Mouse (Mus musculus) ES-Bruce4 (cell line): ENCODE results near the gene Kank1. TPM values are rescaled to one million over a fixed set of nuclear protein-coding genes. Genes with fewer than 3 reads are reported as not detected.

Experiments
- H3K27ac ChIP-seq: 2 replicates; pipeline ENCODE4 v1.5.1; 2012; ENCODE audit warnings: low read length, inconsistent platforms; ENCODE audit not compliant: insufficient read depth
- H3K27me3 ChIP-seq: 2 replicates; pipeline ENCODE4 v1.6.1; 2012; ENCODE audit warnings: mild to moderate bottlenecking, low read length, inconsistent platforms; ENCODE audit not compliant: control insufficient read depth, poor library complexity, insufficient read depth, severe bottlenecking
- H3K36me3 ChIP-seq: 2 replicates; pipeline ENCODE4 v1.6.1; 2012; ENCODE audit warnings: inconsistent platforms, mild to moderate bottlenecking, low read length, moderate library complexity; ENCODE audit not compliant: control insufficient read depth, poor library complexity, insufficient read depth, severe bottlenecking
- H3K4me1 ChIP-seq: one replicate; pipeline ENCODE4 v1.8.1; 2011; ENCODE audit warnings: low read length; ENCODE audit not compliant: control insufficient read depth, insufficient read depth
- H3K4me3 ChIP-seq: 2 replicates; pipeline ENCODE4 v1.5.1; 2011; ENCODE audit warnings: low read depth, mild to moderate bottlenecking, low read length
- H3K9ac ChIP-seq: 2 replicates; pipeline ENCODE4 v1.6.1; 2012; ENCODE audit warnings: low read depth, mild to moderate bottlenecking, inconsistent platforms; ENCODE audit not compliant: poor library complexity, severe bottlenecking
- H3K9me3 ChIP-seq: replicated peaks from 2 replicates; pipeline ENCODE4 v1.6.1; 2012; ENCODE audit warnings: mild to moderate bottlenecking, low read length, inconsistent platforms; ENCODE audit not compliant: control insufficient read depth, poor library complexity, insufficient read depth, severe bottlenecking
- CTCF ChIP-seq: IDR thresholded peaks from one replicate; pipeline ENCODE4 v1.8.1; 2011; ENCODE audit warnings: low read depth, low read length
- EP300 ChIP-seq: IDR thresholded peaks from 2 replicates; pipeline ENCODE4 v1.6.1; 2011; ENCODE audit warnings: low read depth, low read length; ENCODE audit not compliant: insufficient read depth
- POLR2A ChIP-seq: IDR thresholded peaks from one replicate; pipeline ENCODE4 v1.8.1; 2011; ENCODE audit warnings: low read length; ENCODE audit not compliant: insufficient read depth
- polyA plus RNA-seq: library from polyadenylated mRNA; stranded (reverse); fragments of >200 nt; gene quantifications from 2 replicates; pipeline ENCODE4 v1.2.4, GENCODE M21; 2011; ENCODE audit warnings: low read depth; ENCODE audit not compliant: missing spikeins, insufficient read depth, insufficient read length

The Kank1 gene
- polyA plus RNA-seq, 1 experiment = 44.1 TPM

GRCm38 (mm10) chr19:25401521-25401920 lies 164.7 kb downstream of the Kank1 start:
- H3K4me3 ChIP-seq = no peak overlapping the region
- H3K36me3 ChIP-seq = no peaks in the 10 kb centered on the region
- H3K9ac ChIP-seq = no peak overlapping the region
- no peaks in the 10 kb centered on the region for H3K27me3 ChIP-seq
- H3K9me3 ChIP-seq = no peaks in the 10 kb centered on the region
- no peak for TF ChIP-seq CTCF
- TF ChIP-seq EP300 = no peak
- TF ChIP-seq POLR2A = no peak
- H3K4me1 ChIP-seq = peaks cover 5% of the 10 kb centered on the region
- no peak overlapping the region for H3K27ac ChIP-seq

GRCm38 (mm10) chr19:25404163-25404562 lies 167.4 kb downstream of the Kank1 start:
- Histone ChIP-seq H3K9ac (no peak overlapping the region), H3K27me3 (no peaks in the 10 kb centered on the region), H3K36me3 (no peaks in the 10 kb centered on the region), H3K27ac (no peak overlapping the region), H3K4me1 (peaks cover 6% of the 10 kb centered on the region), H3K9me3 (no peaks in the 10 kb centered on the region), H3K4me3 (no peak overlapping the region)
- TF ChIP-seq CTCF (no peak), EP300 (no peak), POLR2A (no peak)

- no peak for TF ChIP-seq EP300
- H3K36me3 ChIP-seq = no peaks in the 10 kb centered on the region
- H3K9ac ChIP-seq = no peak overlapping the region
- H3K9me3 ChIP-seq = no peaks in the 10 kb centered on the region
- no peaks in the 10 kb centered on the region for H3K27me3 ChIP-seq
- peaks cover 1% of the 10 kb centered on the region for H3K4me1 ChIP-seq
- H3K4me3 ChIP-seq = no peak overlapping the region
- no peak overlapping the region for H3K27ac ChIP-seq
Observed at GRCm38 (mm10) chr19:25405987-25406386, 169.2 kb downstream of the Kank1 start.

GRCm38 (mm10) chr19:25406481-25407184 lies 169.9 kb downstream of the Kank1 start:
- Histone ChIP-seq H3K4me3 (peak overlapping the region; percentile 50), H3K36me3 (no peaks in the 10 kb centered on the region), H3K9me3 (no peaks in the 10 kb centered on the region), H3K4me1 (peaks cover 1% of the 10 kb centered on the region), H3K27me3 (no peaks in the 10 kb centered on the region), H3K27ac (no peak overlapping the region), H3K9ac (peak overlapping the region; percentile 39)
- TF ChIP-seq POLR2A (no peak), CTCF (no peak), EP300 (no peak)

GRCm38 (mm10) chr19:25407185-25407886 lies 170.6 kb downstream of the Kank1 start:
- H3K36me3 ChIP-seq = no peaks in the 10 kb centered on the region
- no peaks in the 10 kb centered on the region for H3K27me3 ChIP-seq
- H3K4me1 ChIP-seq = peaks cover 1% of the 10 kb centered on the region
- peak overlapping the region; percentile 50 for H3K4me3 ChIP-seq
- no peaks in the 10 kb centered on the region for H3K9me3 ChIP-seq
- H3K27ac ChIP-seq = no peak overlapping the region
- TF ChIP-seq POLR2A = no peak
- no peak for TF ChIP-seq EP300
- no peak for TF ChIP-seq CTCF
- H3K9ac ChIP-seq = peak overlapping the region; percentile 39

- TF ChIP-seq EP300 = no peak
- TF ChIP-seq POLR2A = no peak
- no peak for TF ChIP-seq CTCF
- Histone ChIP-seq H3K9ac (no peak overlapping the region), H3K36me3 (no peaks in the 10 kb centered on the region; the same call in 1 of the 2 replicates), H3K4me3 (no peak overlapping the region), H3K9me3 (no peaks in the 10 kb centered on the region), H3K4me1 (peaks cover 1% of the 10 kb centered on the region), H3K27me3 (no peaks in the 10 kb centered on the region), H3K27ac (no peak overlapping the region)
Observed at GRCm38 (mm10) chr19:25407887-25408236, 171.1 kb downstream of the Kank1 start.
